Mouse (Mus musculus): Measurements from ENCODE around the gene Gapdh. TPM values are rescaled to one million over a fixed set of nuclear protein-coding genes. Genes with fewer than 3 reads are reported as not detected.
"Not testable (repeated sequence)": the region's sequence is repeated elsewhere in the genome, so short reads cannot be mapped to it uniquely, and the experiment has no call there.

Gapdh gene
- polyA plus RNA-seq, 1 experiment from 2014 or later = 1,016 TPM

GRCm38 (mm10) chr6:125166861-125167650 is 789 bp upstream of the Gapdh start:
- Histone ChIP-seq H3K4me3 (replicated peaks) (peak overlapping the region; percentile 88), H3K4me1 (replicated peaks) (peaks cover 64% of the 10 kb centered on the region), H3K27me3 (no peaks in the 10 kb centered on the region), H3K9me3 (replicated peaks) (no peaks in the 10 kb centered on the region), H3K9ac (peak overlapping the region; percentile 85; the same call in 1 of the 2 replicates), H3K36me3 (replicated peaks) (peaks cover 71% of the 10 kb centered on the region), H3K27ac (replicated peaks) (peak overlapping the region; percentile 91), H3K4me2 (peak overlapping the region; percentile 95)
- WGBS (ENCODE audit: insufficient replicate concordance) = 21% methylated on average over 10 of the region's 10 CpGs
- 0 out of 2 replicates have a peak, but pooled peaks have one; percentile 6 for ATAC-seq (ENCODE audit: insufficient read depth)

- Histone ChIP-seq H3K4me2 (peak overlapping the region; percentile 95), H3K9ac (peak overlapping the region; percentile 85), H3K27ac (replicated peaks) (peak overlapping the region; percentile 91), H3K9me3 (replicated peaks) (no peaks in the 10 kb centered on the region), H3K27me3 (no peaks in the 10 kb centered on the region), H3K36me3 (replicated peaks) (peaks cover 70% of the 10 kb centered on the region), H3K4me3 (replicated peaks) (peak overlapping the region; percentile 88), H3K4me1 (replicated peaks) (peaks cover 78% of the 10 kb centered on the region)
- ATAC-seq (ENCODE audit: insufficient read depth) = peak; percentile 80
- under 1% methylated on average over 36 of the region's 36 CpGs for WGBS (ENCODE audit: insufficient replicate concordance)
Measured at GRCm38 (mm10) chr6:125165328-125165891, 857 bp downstream of the Gapdh start.

GRCm38 (mm10) chr6:125164672-125165327 is 1.5 kb downstream of the Gapdh start:
- WGBS (ENCODE audit: insufficient replicate concordance) = under 1% methylated on average over 39 of the region's 39 CpGs
- Histone ChIP-seq H3K9me3 (replicated peaks) (no peaks in the 10 kb centered on the region), H3K36me3 (replicated peaks) (peaks cover 70% of the 10 kb centered on the region), H3K4me2 (peak overlapping the region; percentile 95), H3K9ac (peak overlapping the region; percentile 85), H3K4me1 (replicated peaks) (peaks cover 84% of the 10 kb centered on the region), H3K27ac (replicated peaks) (peak overlapping the region; percentile 91), H3K27me3 (no peaks in the 10 kb centered on the region), H3K4me3 (replicated peaks) (peak overlapping the region; percentile 88)
- peak; percentile 27; the same call in 1 of the 2 replicates for ATAC-seq (ENCODE audit: insufficient read depth)

GRCm38 (mm10) chr6:125163801-125164657 is 2.2 kb downstream of the Gapdh start:
- peaks cover 70% of the 10 kb centered on the region for H3K36me3 ChIP-seq (replicated peaks)
- 6% methylated on average over 20 of the region's 20 CpGs for WGBS (ENCODE audit: insufficient replicate concordance)
- ATAC-seq (ENCODE audit: insufficient read depth) = no peak
- H3K4me2 ChIP-seq = peak overlapping the region; percentile 95
- no peaks in the 10 kb centered on the region for H3K9me3 ChIP-seq (replicated peaks)
- peak overlapping the region; percentile 85 for H3K9ac ChIP-seq
- peak overlapping the region; percentile 88 for H3K4me3 ChIP-seq (replicated peaks)
- H3K4me1 ChIP-seq (replicated peaks) = peaks cover 80% of the 10 kb centered on the region
- H3K27ac ChIP-seq (replicated peaks) = peak overlapping the region; percentile 91
- no peaks in the 10 kb centered on the region for H3K27me3 ChIP-seq

- not testable (repeated sequence) for ATAC-seq (ENCODE audit: insufficient read depth); H3K9ac ChIP-seq; H3K9me3 ChIP-seq (replicated peaks); H3K27me3 ChIP-seq; H3K27ac ChIP-seq (replicated peaks); H3K4me3 ChIP-seq (replicated peaks)
- Histone ChIP-seq H3K36me3 (replicated peaks) (peaks cover 67% of the 10 kb centered on the region), H3K4me2 (peak overlapping the region; percentile 15; the same call in 1 of the 2 replicates), H3K4me1 (replicated peaks) (peaks cover 73% of the 10 kb centered on the region)
- WGBS (ENCODE audit: insufficient replicate concordance) = 68% methylated on average over 14 of the region's 16 CpGs
Measured at GRCm38 (mm10) chr6:125162615-125163305, 3.5 kb downstream of the Gapdh start.

- not testable (repeated sequence) for H3K27ac ChIP-seq (replicated peaks)
Measured at GRCm38 (mm10) chr6:125161971-125162370, 4.3 kb downstream of the Gapdh start.

GRCm38 (mm10) chr6:125160854-125161760 is 5.2 kb downstream of the Gapdh start:
- no peaks in the 10 kb centered on the region for H3K9me3 ChIP-seq (replicated peaks)
- H3K4me2 ChIP-seq = peak overlapping the region; percentile 16
- no peak for ATAC-seq (ENCODE audit: insufficient read depth)
- H3K27me3 ChIP-seq = no peaks in the 10 kb centered on the region
- peak overlapping the region; percentile 48 for H3K27ac ChIP-seq (replicated peaks)
- WGBS (ENCODE audit: insufficient replicate concordance) = 21% methylated on average over 22 of the region's 22 CpGs
- peaks cover 62% of the 10 kb centered on the region for H3K36me3 ChIP-seq (replicated peaks)
- peaks cover 72% of the 10 kb centered on the region for H3K4me1 ChIP-seq (replicated peaks)
- H3K9ac ChIP-seq = no peak overlapping the region
- H3K4me3 ChIP-seq (replicated peaks) = no peak overlapping the region

More at GRCm38 (mm10) chr6:125161971-125162370, 4.3 kb downstream of the Gapdh start:
- H3K9ac ChIP-seq; H3K27me3 ChIP-seq; H3K4me2 ChIP-seq; H3K4me3 ChIP-seq (replicated peaks); H3K9me3 ChIP-seq (replicated peaks); ATAC-seq (ENCODE audit: insufficient read depth): not testable (repeated sequence)
- 18% methylated on average over 4 of the region's 5 CpGs for WGBS (ENCODE audit: insufficient replicate concordance)
- peaks cover 64% of the 10 kb centered on the region for H3K36me3 ChIP-seq (replicated peaks)
- peaks cover 72% of the 10 kb centered on the region for H3K4me1 ChIP-seq (replicated peaks)

GRCm38 (mm10) chr6:125160558-125160853 is 5.8 kb downstream of the Gapdh start:
- Histone ChIP-seq H3K36me3 (replicated peaks) (peaks cover 65% of the 10 kb centered on the region), H3K4me3 (replicated peaks) (no peak overlapping the region), H3K27me3 (no peaks in the 10 kb centered on the region), H3K9ac (peak overlapping the region; percentile 15; the same call in 1 of the 2 replicates), H3K9me3 (replicated peaks) (no peaks in the 10 kb centered on the region), H3K4me1 (replicated peaks) (peaks cover 70% of the 10 kb centered on the region), H3K4me2 (peak overlapping the region; percentile 16), H3K27ac (replicated peaks) (peak overlapping the region; percentile 48; the same call in 1 of the 2 replicates)
- no peak for ATAC-seq (ENCODE audit: insufficient read depth)
- WGBS (ENCODE audit: insufficient replicate concordance) = 50% methylated on average over 10 of the region's 10 CpGs

- Histone ChIP-seq H3K36me3 (replicated peaks) (peaks cover 69% of the 10 kb centered on the region), H3K4me3 (replicated peaks) (no peak overlapping the region), H3K4me2 (peak overlapping the region; percentile 16), H3K9ac (peak overlapping the region; percentile 15; the same call in 1 of the 2 replicates), H3K9me3 (replicated peaks) (no peaks in the 10 kb centered on the region), H3K4me1 (replicated peaks) (peaks cover 70% of the 10 kb centered on the region), H3K27ac (replicated peaks) (peak overlapping the region; percentile 48; the same call in 1 of the 2 replicates), H3K27me3 (no peaks in the 10 kb centered on the region)
- 56% methylated on average over 7 of the region's 7 CpGs for WGBS (ENCODE audit: insufficient replicate concordance)
- ATAC-seq (ENCODE audit: insufficient read depth) = no peak
Measured at GRCm38 (mm10) chr6:125159773-125160557, 6.3 kb downstream of the Gapdh start.

Measured in liver, embryonic 15.5 days (tissue).